ENCODE assay signal across 47 mouse cellular contexts in genomic region chr19:47144154-47144553, GRCm38 (mm10). TPM values are rescaled to one million over a fixed set of nuclear protein-coding genes. Genes with fewer than 3 reads are reported as not detected.
"Had no signal": no experiment of that assay in that cellular context is flagged by ENCODE, and none has a peak within 500 bp of the region (broad histone marks: within the 10 kb centered on the region; RNA-seq: fewer than 3 reads in every experiment).

Gene Calhm1, minus strand, starts transcription at chr19:47144254.

- H3K27ac ChIP-seq: limb, embryonic 10.5 days; limb, embryonic 12.5 days; limb, embryonic 13.5 days; limb, embryonic 15.5 days; liver, embryonic 12.5 days; liver, embryonic 13.5 days; liver, embryonic 14.5 days; liver, embryonic 15.5 days; lung, embryonic 15.5 days; macrophage; midbrain, embryonic 10.5 days; midbrain, embryonic 12.5 days; midbrain, embryonic 13.5 days; midbrain, embryonic 15.5 days; neural tube, embryonic 12.5 days had no signal

- H3K4me1 ChIP-seq: liver, embryonic 12.5 days; liver, embryonic 13.5 days; liver, embryonic 15.5 days; lung, embryonic 15.5 days; midbrain, embryonic 10.5 days; midbrain, embryonic 12.5 days; midbrain, embryonic 13.5 days; midbrain, embryonic 15.5 days; neural tube, embryonic 12.5 days had no signal

- H3K4me2 ChIP-seq: limb, embryonic 12.5 days; limb, embryonic 13.5 days; limb, embryonic 15.5 days; liver, embryonic 11.5 days; liver, embryonic 12.5 days; liver, embryonic 13.5 days; liver, embryonic 15.5 days; lung, embryonic 14.5 days; lung, embryonic 15.5 days; midbrain, embryonic 11.5 days; midbrain, embryonic 12.5 days; midbrain, embryonic 13.5 days; midbrain, embryonic 15.5 days; neural tube, embryonic 12.5 days had no signal

- H3K36me3 ChIP-seq: limb, embryonic 10.5 days; limb, embryonic 12.5 days; limb, embryonic 13.5 days; limb, embryonic 15.5 days; liver, embryonic 12.5 days; liver, embryonic 13.5 days; liver, embryonic 15.5 days; lung, embryonic 15.5 days; midbrain, embryonic 10.5 days; midbrain, embryonic 12.5 days; midbrain, embryonic 13.5 days; midbrain, embryonic 15.5 days; neural tube, embryonic 12.5 days had no signal

- H3K27me3 ChIP-seq: limb, embryonic 13.5 days; limb, embryonic 15.5 days; lung, embryonic 15.5 days; midbrain, embryonic 13.5 days; midbrain, embryonic 15.5 days had no signal

- H3K9ac ChIP-seq: limb, embryonic 12.5 days; limb, embryonic 13.5 days; limb, embryonic 15.5 days; liver, embryonic 12.5 days; liver, embryonic 13.5 days; liver, embryonic 14.5 days; liver, embryonic 15.5 days; liver, postnatal 0 days; lung, embryonic 14.5 days; lung, embryonic 15.5 days; midbrain, embryonic 12.5 days; midbrain, embryonic 13.5 days; midbrain, embryonic 15.5 days; neural tube, embryonic 12.5 days had no signal

- DNase-seq: left cerebral cortex, postnatal 4 days; liver; liver, embryonic 13.5 days; liver, postnatal 0 days; lung, adult 18-20 months; lung, adult 2 months; lung, embryonic 14.5 days; lung, postnatal 10 days; lung, postnatal 14 days; lung, postnatal 36 days; lung, postnatal 4 days; midbrain, embryonic 14.5 days had no signal

- H3K4me3 ChIP-seq: limb, embryonic 10.5 days; limb, embryonic 12.5 days; limb, embryonic 13.5 days; limb, embryonic 15.5 days; liver, embryonic 12.5 days; liver, embryonic 13.5 days; liver, embryonic 15.5 days; lung, embryonic 15.5 days; megakaryocyte, embryonic 14.5 days; midbrain, embryonic 10.5 days; midbrain, embryonic 12.5 days; midbrain, embryonic 13.5 days; midbrain, embryonic 15.5 days; myocyte; neural tube, embryonic 12.5 days had no signal

- H3K9me3 ChIP-seq: limb, embryonic 10.5 days; limb, embryonic 12.5 days; limb, embryonic 13.5 days; limb, embryonic 15.5 days; liver, embryonic 12.5 days; liver, embryonic 13.5 days; liver, embryonic 15.5 days; lung, embryonic 15.5 days; megakaryocyte, embryonic 14.5 days; midbrain, embryonic 10.5 days; midbrain, embryonic 12.5 days; midbrain, embryonic 13.5 days; midbrain, embryonic 15.5 days; neural tube, embryonic 12.5 days had no signal

RNA-seq across cellular contexts. Expression of gene Calhm1, which starts in this region (rescaled TPM):
- total RNA-seq: left cerebral cortex, postnatal 10 days; left cerebral cortex, postnatal 14 days; left cerebral cortex, postnatal 25 days; left cerebral cortex, postnatal 36 days; left cerebral cortex, postnatal 4 days; liver, adult 2 months; megakaryocyte progenitor cell, adult 5-6 weeks; megakaryocyte, adult 5-6 weeks; megakaryocyte-erythroid progenitor cell, adult 5-6 weeks; midbrain, postnatal 0 days; monocyte, adult 5-6 weeks had no signal
- polyA plus RNA-seq: limb, embryonic 10.5 days; limb, embryonic 11.5 days; limb, embryonic 12.5 days; limb, embryonic 13.5 days; limb, embryonic 14.5 days; limb, embryonic 15.5 days; liver, adult 2 months; liver, embryonic 11.5 days; liver, embryonic 12.5 days; liver, embryonic 13.5 days; liver, embryonic 14.5 days; liver, embryonic 15.5 days; liver, embryonic 16.5 days; liver, postnatal 0 days; lung, adult 2 months; lung, embryonic 14.5 days; lung, embryonic 15.5 days; lung, embryonic 16.5 days; lung, postnatal 0 days; macrophage; midbrain, embryonic 10.5 days; midbrain, embryonic 11.5 days; midbrain, embryonic 12.5 days; midbrain, embryonic 13.5 days; midbrain, embryonic 14.5 days; midbrain, embryonic 15.5 days; midbrain, embryonic 16.5 days; midbrain, postnatal 0 days; myocyte; neural tube, embryonic 11.5 days; neural tube, embryonic 12.5 days had no signal
